18 mouse cellular contexts compared by ENCODE assay signal in genomic region chr11:96334998-96335397, GRCm38 (mm10). TPM values are rescaled to one million over a fixed set of nuclear protein-coding genes. Genes with fewer than 3 reads are reported as not detected.
DNase-seq lines count a peak whose midpoint lies in the region; ATAC-seq and TF ChIP-seq lines count a peak whose summit lies in the region.
"Had no signal": no experiment of that assay in that cellular context is flagged by ENCODE, and none has a peak within 500 bp of the region (broad histone marks: within the 10 kb centered on the region; RNA-seq: fewer than 3 reads in every experiment).

No protein-coding gene starts in this region.

- peak overlapping the region; percentile 84 for H3K4me2 ChIP-seq in lung, embryonic 14.5 days
- peak overlapping the region; percentile 83 for H3K4me2 ChIP-seq in hindbrain, embryonic 13.5 days
- H3K4me2 ChIP-seq in intestine, embryonic 15.5 days (replicated peaks): peak overlapping the region; percentile 72
- H3K4me2 ChIP-seq in stomach, embryonic 15.5 days: peak overlapping the region; percentile 61
- H3K4me2 ChIP-seq: forebrain, embryonic 15.5 days; liver, embryonic 12.5 days had no signal

- peaks cover 57% of the 10 kb centered on the region for H3K36me3 ChIP-seq in lung, embryonic 14.5 days (ENCODE audit: insufficient read depth)
- H3K36me3 ChIP-seq in hindbrain, embryonic 13.5 days: no peaks in the 10 kb centered on the region; the same call in 1 of the 2 replicates
- H3K36me3 ChIP-seq in intestine, embryonic 15.5 days: no peaks in the 10 kb centered on the region
- no peaks in the 10 kb centered on the region for H3K36me3 ChIP-seq in stomach, embryonic 15.5 days
- H3K36me3 ChIP-seq: forebrain, embryonic 15.5 days; liver, embryonic 12.5 days had no signal

- no peak for ATAC-seq in lung, embryonic 14.5 days (ENCODE audit: insufficient read depth)
- ATAC-seq in hindbrain, embryonic 13.5 days (ENCODE audit: low FRiP score): peak; percentile 3; the same call in 1 of the 2 replicates
- ATAC-seq in intestine, embryonic 15.5 days: peak; percentile 14; the same call in 1 of the 2 replicates
- ATAC-seq in stomach, embryonic 15.5 days (ENCODE audit: insufficient read depth, low FRiP score, low read depth): no peak
- ATAC-seq in monocyte, adult 5-6 weeks (replicated peaks; ENCODE audit: insufficient number of reproducible peaks, low FRiP score, low TSS enrichment, poor library complexity, severe bottlenecking): no peak
- ATAC-seq: forebrain, embryonic 15.5 days; liver, embryonic 12.5 days; midbrain, embryonic 16.5 days had no signal

- H3K27ac ChIP-seq in lung, embryonic 14.5 days (ENCODE audit: low read depth): peak overlapping the region; percentile 100
- H3K27ac ChIP-seq in hindbrain, embryonic 13.5 days: peak overlapping the region; percentile 100
- H3K27ac ChIP-seq in intestine, embryonic 15.5 days: peak overlapping the region; percentile 92
- peak overlapping the region; percentile 93; the same call in 1 of the 2 replicates for H3K27ac ChIP-seq in stomach, embryonic 15.5 days
- H3K27ac ChIP-seq: forebrain, embryonic 15.5 days; gastrocnemius, adult 2 months; heart, adult 2 months; liver, embryonic 12.5 days had no signal

- H3K4me3 ChIP-seq in lung, embryonic 14.5 days (ENCODE audit: low read depth, low read length): peak overlapping the region; percentile 64
- H3K4me3 ChIP-seq in hindbrain, embryonic 13.5 days: peak overlapping the region; percentile 57
- no peak overlapping the region for H3K4me3 ChIP-seq in intestine, embryonic 15.5 days (replicated peaks)
- H3K4me3 ChIP-seq in stomach, embryonic 15.5 days (replicated peaks): peak overlapping the region; percentile 50
- H3K4me3 ChIP-seq: forebrain, embryonic 15.5 days; gastrocnemius, adult 2 months; heart, adult 2 months; liver, embryonic 12.5 days had no signal

- peak overlapping the region; percentile 97 for H3K9ac ChIP-seq in lung, embryonic 14.5 days
- peak overlapping the region; percentile 99 for H3K9ac ChIP-seq in hindbrain, embryonic 13.5 days
- no peak overlapping the region for H3K9ac ChIP-seq in intestine, embryonic 15.5 days
- H3K9ac ChIP-seq in stomach, embryonic 15.5 days: 0 out of 2 replicates have a peak overlapping the region, but pooled peaks have one; percentile 16
- H3K9ac ChIP-seq: forebrain, embryonic 15.5 days; liver, embryonic 12.5 days had no signal

- no peak for DNase-seq in lung, embryonic 14.5 days
- DNase-seq in lung, postnatal 36 days: no peak
- no peak for DNase-seq in layer of hippocampus, postnatal 10 days (ENCODE audit: low spot score in 2 of 2)
- DNase-seq: cerebellum, adult 18-20 months; gastrocnemius, adult 2 months; heart, adult 2 months; right cerebral cortex, postnatal 14 days; thymus, postnatal 14 days had no signal

- no peak for TF ChIP-seq CTCF in lung, embryonic 14.5 days (IDR thresholded peaks at IDR 0.05; ENCODE audit: low read depth)

- H3K9me3 ChIP-seq in lung, embryonic 14.5 days (ENCODE audit: low read depth, low read length): no peaks in the 10 kb centered on the region
- no peaks in the 10 kb centered on the region for H3K9me3 ChIP-seq in hindbrain, embryonic 13.5 days
- H3K9me3 ChIP-seq in intestine, embryonic 15.5 days: no peaks in the 10 kb centered on the region
- no peaks in the 10 kb centered on the region for H3K9me3 ChIP-seq in stomach, embryonic 15.5 days
- H3K9me3 ChIP-seq: forebrain, embryonic 15.5 days; liver, embryonic 12.5 days had no signal

- H3K27me3 ChIP-seq in lung, embryonic 14.5 days (ENCODE audit: insufficient read depth, low read length): peaks cover 37% of the 10 kb centered on the region
- H3K27me3 ChIP-seq in hindbrain, embryonic 13.5 days: peaks cover 99% of the 10 kb centered on the region
- peaks cover 6% of the 10 kb centered on the region; the same call in 1 of the 2 replicates for H3K27me3 ChIP-seq in intestine, embryonic 15.5 days (replicated peaks)
- peaks cover 12% of the 10 kb centered on the region; the same call in 1 of the 2 replicates for H3K27me3 ChIP-seq in stomach, embryonic 15.5 days (replicated peaks)

- H3K4me1 ChIP-seq in lung, embryonic 14.5 days (ENCODE audit: insufficient read depth): peaks cover 28% of the 10 kb centered on the region
- peaks cover 51% of the 10 kb centered on the region for H3K4me1 ChIP-seq in hindbrain, embryonic 13.5 days (replicated peaks)
- H3K4me1 ChIP-seq in intestine, embryonic 15.5 days (replicated peaks): peaks cover 90% of the 10 kb centered on the region
- peaks cover 72% of the 10 kb centered on the region for H3K4me1 ChIP-seq in stomach, embryonic 15.5 days
- H3K4me1 ChIP-seq: forebrain, embryonic 15.5 days; liver, embryonic 12.5 days had no signal

- 25% methylated on average over 3 of the region's 3 CpGs for WGBS in lung, embryonic 14.5 days
- WGBS in hindbrain, embryonic 13.5 days: 22% methylated on average over 3 of the region's 3 CpGs
- WGBS in intestine, embryonic 15.5 days: 28% methylated on average over 3 of the region's 3 CpGs
- 47% methylated on average over 3 of the region's 3 CpGs for WGBS in stomach, embryonic 15.5 days

RNA-seq across cellular contexts. Expression of gene Hoxb3, which starts 11.9 kb away (rescaled TPM):
- 3.9 and 6.3 TPM in 2 replicates for polyA plus RNA-seq in lung, embryonic 14.5 days (2014; fragmentation: Nextera tagmentation; extraction: Ambion mirVana)
- polyA plus RNA-seq in hindbrain, embryonic 13.5 days (2015; fragmentation: Nextera tagmentation; extraction: Ambion mirVana): 11.9 and 14.5 TPM in 2 replicates
- 1.8 and 2.7 TPM in 2 replicates for polyA plus RNA-seq in intestine, embryonic 15.5 days (2015; fragmentation: Nextera tagmentation; extraction: Ambion mirVana)
- polyA plus RNA-seq in stomach, embryonic 15.5 days (2015; fragmentation: Nextera tagmentation; extraction: Ambion mirVana): 2.5 and 2.7 TPM in 2 replicates
- total RNA-seq in layer of hippocampus, postnatal 10 days (2021): not detected
- total RNA-seq in monocyte, adult 5-6 weeks (2017): 1.4 to 2.1 TPM (median 1.8 TPM) in 3 replicates
- total RNA-seq: left cerebral cortex, adult 8-10 months had no signal
- polyA plus RNA-seq: cortical plate, adult 2 months; forebrain, embryonic 15.5 days; midbrain, embryonic 16.5 days had no signal

RNA-seq across cellular contexts. Expression of gene Hoxb2, which starts 15.3 kb away (rescaled TPM):
- polyA plus RNA-seq in lung, embryonic 14.5 days (2014; fragmentation: Nextera tagmentation; extraction: Ambion mirVana): 48.9 and 51.6 TPM in 2 replicates
- 38.6 and 47.2 TPM in 2 replicates for polyA plus RNA-seq in hindbrain, embryonic 13.5 days (2015; fragmentation: Nextera tagmentation; extraction: Ambion mirVana)
- polyA plus RNA-seq in intestine, embryonic 15.5 days (2015; fragmentation: Nextera tagmentation; extraction: Ambion mirVana): 17.7 and 19.8 TPM in 2 replicates
- polyA plus RNA-seq in stomach, embryonic 15.5 days (2015; fragmentation: Nextera tagmentation; extraction: Ambion mirVana): 20.3 and 21.0 TPM in 2 replicates
- total RNA-seq in layer of hippocampus, postnatal 10 days (2021): not detected
- not detected in 3 replicates for total RNA-seq in monocyte, adult 5-6 weeks (2017)
- total RNA-seq: left cerebral cortex, adult 8-10 months had no signal
- polyA plus RNA-seq: cortical plate, adult 2 months; forebrain, embryonic 15.5 days had no signal

RNA-seq across cellular contexts. Expression of gene Hoxb4, which starts 16.9 kb away (rescaled TPM):
- 3.8 and 3.9 TPM in 2 replicates for polyA plus RNA-seq in lung, embryonic 14.5 days (2014; fragmentation: Nextera tagmentation; extraction: Ambion mirVana)
- polyA plus RNA-seq in hindbrain, embryonic 13.5 days (2015; fragmentation: Nextera tagmentation; extraction: Ambion mirVana): 9.5 and 11.3 TPM in 2 replicates
- polyA plus RNA-seq in intestine, embryonic 15.5 days (2015; fragmentation: Nextera tagmentation; extraction: Ambion mirVana): 2.8 and 3.2 TPM in 2 replicates
- 3.4 and 3.6 TPM in 2 replicates for polyA plus RNA-seq in stomach, embryonic 15.5 days (2015; fragmentation: Nextera tagmentation; extraction: Ambion mirVana)
- total RNA-seq in layer of hippocampus, postnatal 10 days (2021): not detected
- 4.7 to 6.6 TPM (median 5.2 TPM) in 3 replicates for total RNA-seq in monocyte, adult 5-6 weeks (2017)
- polyA plus RNA-seq: cortical plate, adult 2 months; forebrain, embryonic 15.5 days; midbrain, embryonic 16.5 days had no signal

RNA-seq across cellular contexts. Expression of gene Hoxb1, which starts 30.6 kb away (rescaled TPM):
- 0.08 TPM in 1 of 2 replicates, not detected in the other for polyA plus RNA-seq in lung, embryonic 14.5 days (2014; fragmentation: Nextera tagmentation; extraction: Ambion mirVana)
- polyA plus RNA-seq in hindbrain, embryonic 13.5 days (2015; fragmentation: Nextera tagmentation; extraction: Ambion mirVana): 0.30 and 0.74 TPM in 2 replicates
- polyA plus RNA-seq in intestine, embryonic 15.5 days (2015; fragmentation: Nextera tagmentation; extraction: Ambion mirVana): 0.30 TPM in 1 of 2 replicates, not detected in the other
- 0.10 TPM in 1 of 2 replicates, not detected in the other for polyA plus RNA-seq in stomach, embryonic 15.5 days (2015; fragmentation: Nextera tagmentation; extraction: Ambion mirVana)
- not detected for total RNA-seq in layer of hippocampus, postnatal 10 days (2021)
- not detected in 3 replicates for total RNA-seq in monocyte, adult 5-6 weeks (2017)
- total RNA-seq: gastrocnemius, adult 2 months; heart, adult 2 months; heart, postnatal 25 days; left cerebral cortex, adult 8-10 months had no signal
- polyA plus RNA-seq: cortical plate, adult 2 months; forebrain, embryonic 15.5 days; heart, adult 2 months; midbrain, embryonic 16.5 days had no signal

RNA-seq across cellular contexts. Expression of gene Hoxb5, which starts 31.9 kb away (rescaled TPM):
- polyA plus RNA-seq in lung, embryonic 14.5 days (2014; fragmentation: Nextera tagmentation; extraction: Ambion mirVana): 65.9 and 76.1 TPM in 2 replicates
- 196 and 216 TPM in 2 replicates for polyA plus RNA-seq in hindbrain, embryonic 13.5 days (2015; fragmentation: Nextera tagmentation; extraction: Ambion mirVana)
- polyA plus RNA-seq in intestine, embryonic 15.5 days (2015; fragmentation: Nextera tagmentation; extraction: Ambion mirVana): 27.2 and 31.3 TPM in 2 replicates
- polyA plus RNA-seq in stomach, embryonic 15.5 days (2015; fragmentation: Nextera tagmentation; extraction: Ambion mirVana): 17.6 and 17.9 TPM in 2 replicates
- total RNA-seq in layer of hippocampus, postnatal 10 days (2021): not detected
- not detected in 3 replicates for total RNA-seq in monocyte, adult 5-6 weeks (2017)
- total RNA-seq: left cerebral cortex, adult 8-10 months had no signal
- polyA plus RNA-seq: cortical plate, adult 2 months; forebrain, embryonic 15.5 days; midbrain, embryonic 16.5 days had no signal

Comparison
In these comparisons a context has a peak if more than half of its experiments do, and no peak if none do; other contexts are left out.
1. ATAC-seq: peak in hindbrain, embryonic 13.5 days (single experiment) and intestine, embryonic 15.5 days (single experiment); none in lung, embryonic 14.5 days (single experiment), stomach, embryonic 15.5 days (single experiment) and monocyte, adult 5-6 weeks (single experiment).
2. Peak in every context shown above with its lines, with median percentiles within 50 percentile points of each other: H3K27ac ChIP-seq and H3K4me2 ChIP-seq.